Mouse (Mus musculus) kidney, embryonic 16.5 days (tissue): ENCODE data around the gene Sox5. TPM values are rescaled to one million over a fixed set of nuclear protein-coding genes. Genes with fewer than 3 reads are reported as not detected.

Experiments
- ATAC-seq: fragments of 200-750 bp; cut with Nextera tagmentation; 2 replicates; pipeline ENCODE4 v1.8.0; 2017; ENCODE audit warnings: moderate TSS enrichment; ENCODE audit not compliant: low FRiP score, low TSS enrichment
- H3K27ac ChIP-seq: fragments of 300-500 bp; sonication (generic); 2 replicates; pipeline ENCODE4 v1.5.1; 2014; ENCODE audit warnings: low read length
- H3K27me3 ChIP-seq: fragments of 300-500 bp; sonication (generic); 2 replicates; pipeline ENCODE4 v1.6.1; 2014; ENCODE audit warnings: low read length, control low read depth, mixed read lengths; ENCODE audit not compliant: insufficient read depth
- H3K36me3 ChIP-seq: fragments of 300-500 bp; sonication (generic); 2 replicates; pipeline ENCODE4 v1.6.1; 2014; ENCODE audit warnings: low read length, control low read depth, mixed read lengths; ENCODE audit not compliant: insufficient read depth
- H3K4me1 ChIP-seq: fragments of 300-500 bp; sonication (generic); 2 replicates; pipeline ENCODE4 v1.6.1; 2014; ENCODE audit warnings: low read length, control low read depth, mixed read lengths; ENCODE audit not compliant: insufficient read depth
- H3K4me2 ChIP-seq: fragments of 300-500 bp; sonication (generic); replicated peaks from 2 replicates; pipeline ENCODE4 v1.6.1; 2014; ENCODE audit warnings: low read depth, low read length
- H3K4me3 ChIP-seq: fragments of 300-500 bp; sonication (generic); 2 replicates; pipeline ENCODE4 v1.5.1; 2014; ENCODE audit warnings: mild to moderate bottlenecking, low read length
- H3K9ac ChIP-seq: fragments of 300-500 bp; sonication (generic); replicated peaks from 2 replicates; pipeline ENCODE4 v1.6.1; 2014; ENCODE audit warnings: low read length
- H3K9me3 ChIP-seq: fragments of 300-500 bp; sonication (generic); 2 replicates; pipeline ENCODE4 v1.6.1; 2016; ENCODE audit warnings: low read length, control low read depth
- WGBS: fragments of 180-500 bp; shearing (Covaris S2); extraction: QIAGEN DNeasy Blood & Tissue Kit; methylation state at CpG from one replicate; pipeline ENCODE4 v1.1.7; 2014; 5-methylcytosine and 5-hydroxymethylcytosine counted together
- polyA plus RNA-seq: library from polyadenylated mRNA; unstranded; fragments of >200 nt; fragmentation: Nextera tagmentation; extraction: Ambion mirVana; gene quantifications from 2 replicates; pipeline ENCODE4 v1.2.1, GENCODE M21; 2015

Sox5 gene
- polyA plus RNA-seq, 1 experiment from 2014 or later: 14.8 TPM

DNA sequence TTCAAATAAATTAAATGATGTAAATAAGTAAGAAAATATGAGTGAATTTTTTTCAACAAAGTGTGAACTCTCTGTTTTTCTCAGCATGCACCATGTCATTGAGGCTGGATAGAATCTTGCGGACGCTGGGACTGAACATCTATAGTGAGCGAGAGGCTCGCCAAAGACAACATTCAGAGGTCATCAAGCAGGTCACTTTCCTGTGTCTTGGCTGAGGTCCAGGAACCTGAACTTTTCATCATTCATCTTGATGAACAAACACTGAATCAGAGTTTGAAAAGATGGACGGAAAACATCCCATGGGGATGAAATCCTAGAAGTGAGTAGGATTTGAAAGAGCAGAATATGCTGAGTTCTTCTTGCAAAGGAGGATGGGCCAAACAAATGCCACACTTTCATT, 729.3 kb downstream of the Sox5 start:
- Histone ChIP-seq H3K4me3 (no peak overlapping the region), H3K4me2 (no peak overlapping the region), H3K9me3 (no peaks in the 10 kb centered on the region), H3K9ac (no peak overlapping the region), H3K27ac (no peak overlapping the region), H3K36me3 (no peaks in the 10 kb centered on the region), H3K4me1 (no peaks in the 10 kb centered on the region), H3K27me3 (no peaks in the 10 kb centered on the region)
- no peak for ATAC-seq
- 44% methylated on average over 5 of the region's 5 CpGs for WGBS

DNA sequence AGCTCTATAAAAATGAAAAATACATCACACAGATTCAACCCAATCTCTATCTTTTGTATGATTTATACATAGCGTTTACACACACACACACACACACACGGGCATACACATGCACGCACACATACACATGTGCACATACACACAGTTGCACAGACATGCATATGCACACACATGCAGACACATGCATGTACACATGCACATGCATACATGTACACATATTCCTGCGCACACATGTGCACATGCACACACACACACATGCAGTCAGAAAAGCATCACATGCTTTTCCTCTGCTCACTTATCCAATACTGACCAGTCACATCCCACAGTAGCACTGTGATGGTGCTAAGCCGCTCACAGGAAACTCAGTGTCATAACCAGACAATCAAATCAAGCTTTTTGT, 730.5 kb downstream of the Sox5 start:
- WGBS: 90% methylated on average over 5 of the region's 5 CpGs
- Histone ChIP-seq H3K4me2 (no peak overlapping the region), H3K27me3 (no peaks in the 10 kb centered on the region), H3K9ac (no peak overlapping the region), H3K27ac (no peak overlapping the region), H3K36me3 (no peaks in the 10 kb centered on the region), H3K9me3 (no peaks in the 10 kb centered on the region), H3K4me1 (no peaks in the 10 kb centered on the region), H3K4me3 (no peak overlapping the region)
- no peak for ATAC-seq

DNA sequence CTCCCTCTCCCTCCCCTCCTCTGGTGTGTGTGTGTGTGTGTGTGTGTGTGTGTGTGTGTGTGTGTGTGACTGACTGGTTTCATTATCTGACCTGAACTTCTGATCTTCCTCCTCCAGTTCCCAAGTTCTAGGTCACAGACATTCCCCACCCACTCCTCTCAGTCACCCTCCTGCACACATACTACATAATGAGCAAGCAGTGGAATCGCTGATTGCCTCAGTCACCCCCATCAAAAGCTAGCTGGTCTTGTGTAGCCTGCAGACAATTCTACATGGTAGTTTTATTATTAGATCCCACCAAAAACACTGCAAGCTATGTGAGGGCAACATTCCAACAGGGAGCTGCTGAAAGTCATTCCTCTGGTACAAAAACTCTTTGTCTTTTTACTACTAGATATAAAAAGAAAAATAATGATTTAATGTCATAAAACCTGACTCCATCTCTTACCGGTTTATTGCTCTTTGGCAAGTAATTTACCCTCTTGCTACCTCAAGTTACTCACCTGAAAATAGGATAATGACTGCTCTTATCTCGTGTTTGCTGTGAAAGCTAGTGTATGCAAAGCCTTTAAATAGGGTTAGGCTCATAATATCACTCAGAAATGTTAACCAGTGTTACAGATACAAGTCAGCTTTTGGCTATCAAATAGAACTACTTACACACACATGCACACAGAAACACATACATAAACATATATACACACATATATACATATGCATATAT, 733.4 kb downstream of the Sox5 start:
- Histone ChIP-seq H3K36me3 (no peaks in the 10 kb centered on the region), H3K9ac (no peak overlapping the region), H3K27ac (no peak overlapping the region), H3K4me2 (no peak overlapping the region), H3K4me3 (no peak overlapping the region), H3K27me3 (no peaks in the 10 kb centered on the region), H3K9me3 (no peaks in the 10 kb centered on the region), H3K4me1 (no peaks in the 10 kb centered on the region)
- 53% methylated on average over 3 of the region's 3 CpGs for WGBS
- ATAC-seq: no peak

DNA sequence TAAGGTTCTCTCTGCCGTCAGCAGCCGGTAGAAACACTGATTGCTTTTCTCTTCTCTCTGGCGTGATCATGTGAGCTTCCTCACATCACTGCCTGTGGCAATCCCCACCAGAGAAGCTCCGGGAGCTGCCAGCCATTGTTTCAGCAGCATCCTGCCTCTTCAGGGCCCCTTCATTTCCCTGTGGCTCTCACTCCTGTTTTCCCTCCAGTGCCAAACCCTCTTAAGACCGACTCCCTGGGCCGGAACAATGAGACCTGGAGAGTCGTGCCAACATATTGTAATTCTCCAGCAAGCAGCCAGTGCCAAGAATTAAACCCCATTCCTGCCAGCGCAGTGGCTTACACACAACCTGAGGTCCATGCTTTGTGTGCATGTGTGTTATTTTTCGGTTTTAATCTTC, 736.3 kb downstream of the Sox5 start:
- Histone ChIP-seq H3K4me3 (no peak overlapping the region), H3K4me2 (no peak overlapping the region), H3K27me3 (no peaks in the 10 kb centered on the region), H3K36me3 (no peaks in the 10 kb centered on the region), H3K9me3 (no peaks in the 10 kb centered on the region), H3K4me1 (no peaks in the 10 kb centered on the region), H3K9ac (no peak overlapping the region), H3K27ac (no peak overlapping the region)
- WGBS: 59% methylated on average over 9 of the region's 9 CpGs
- ATAC-seq: no peak

DNA sequence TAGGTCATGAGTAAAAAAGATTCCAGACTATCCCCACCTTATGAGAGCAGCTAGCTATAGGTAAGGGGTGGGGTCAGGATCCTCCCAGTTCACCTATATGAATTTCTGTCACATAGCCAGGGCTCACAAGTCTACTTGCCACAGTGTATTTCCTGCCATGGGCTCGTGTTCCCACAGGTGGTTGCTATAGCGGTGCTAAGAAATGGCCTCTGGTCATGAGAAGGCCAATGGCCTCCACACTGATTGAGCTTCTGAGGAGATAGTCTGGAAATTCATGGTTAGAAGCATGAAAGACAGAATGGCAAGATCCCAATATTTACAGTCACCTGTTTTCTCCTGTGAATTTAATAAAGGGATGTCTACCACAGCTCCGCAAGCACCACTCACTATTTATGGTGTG, 737.4 kb downstream of the Sox5 start:
- Histone ChIP-seq H3K36me3 (no peaks in the 10 kb centered on the region), H3K4me3 (no peak overlapping the region), H3K9ac (no peak overlapping the region), H3K4me2 (no peak overlapping the region), H3K9me3 (no peaks in the 10 kb centered on the region), H3K27ac (no peak overlapping the region), H3K4me1 (no peaks in the 10 kb centered on the region), H3K27me3 (no peaks in the 10 kb centered on the region)
- 88% methylated on average over 3 of the region's 3 CpGs for WGBS
- no peak for ATAC-seq

DNA sequence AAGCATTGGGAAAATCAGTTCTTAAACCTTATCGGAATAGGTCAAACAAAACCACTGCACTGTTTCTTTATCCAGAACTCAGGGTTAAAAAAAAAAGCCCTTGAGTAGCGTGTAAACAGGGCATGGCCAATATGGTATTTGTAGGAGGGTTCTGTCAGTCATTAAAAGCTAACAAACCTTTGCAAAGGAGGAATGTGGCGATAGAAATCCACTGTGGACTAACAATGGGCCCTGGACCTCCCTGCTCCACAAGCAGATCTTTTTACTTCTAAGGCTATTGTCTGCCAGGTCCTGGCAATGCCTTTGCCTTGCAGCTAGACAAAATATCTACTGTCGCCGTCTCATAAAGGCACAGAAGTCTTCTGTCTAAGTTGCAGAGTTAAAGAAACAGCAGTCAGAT, 738.8 kb downstream of the Sox5 start:
- H3K27ac ChIP-seq: no peak overlapping the region
- H3K4me3 ChIP-seq: no peak overlapping the region
- no peak for ATAC-seq
- H3K4me1 ChIP-seq: no peaks in the 10 kb centered on the region
- H3K27me3 ChIP-seq: no peaks in the 10 kb centered on the region
- H3K9me3 ChIP-seq: no peaks in the 10 kb centered on the region
- 63% methylated on average over 5 of the region's 5 CpGs for WGBS
- no peaks in the 10 kb centered on the region for H3K36me3 ChIP-seq
- no peak overlapping the region for H3K9ac ChIP-seq
- no peak overlapping the region for H3K4me2 ChIP-seq

DNA sequence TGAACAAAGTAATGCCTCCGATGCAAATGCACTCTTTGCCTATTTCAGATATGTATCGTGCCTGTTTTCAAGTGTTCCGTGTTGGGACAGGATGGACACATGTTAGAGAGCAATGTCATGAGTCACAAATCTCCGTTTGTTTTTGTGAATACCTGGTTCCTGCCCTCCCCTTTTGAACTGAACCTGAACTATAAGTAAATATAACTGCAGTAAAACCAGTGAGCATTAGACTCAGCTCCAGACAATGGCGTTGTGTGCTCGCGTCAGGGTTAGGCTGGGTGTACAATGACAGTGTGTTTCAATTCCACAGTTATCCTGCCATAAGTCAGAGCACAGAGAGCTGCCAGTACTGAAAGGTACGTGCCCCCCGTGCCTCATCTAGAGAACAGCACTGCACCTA, 739.8 kb downstream of the Sox5 start:
- WGBS: 70% methylated on average over 9 of the region's 9 CpGs
- Histone ChIP-seq H3K36me3 (no peaks in the 10 kb centered on the region), H3K4me3 (no peak overlapping the region), H3K4me1 (no peaks in the 10 kb centered on the region), H3K9ac (no peak overlapping the region), H3K9me3 (no peaks in the 10 kb centered on the region), H3K27me3 (no peaks in the 10 kb centered on the region), H3K4me2 (no peak overlapping the region), H3K27ac (no peak overlapping the region)
- no peak for ATAC-seq

DNA sequence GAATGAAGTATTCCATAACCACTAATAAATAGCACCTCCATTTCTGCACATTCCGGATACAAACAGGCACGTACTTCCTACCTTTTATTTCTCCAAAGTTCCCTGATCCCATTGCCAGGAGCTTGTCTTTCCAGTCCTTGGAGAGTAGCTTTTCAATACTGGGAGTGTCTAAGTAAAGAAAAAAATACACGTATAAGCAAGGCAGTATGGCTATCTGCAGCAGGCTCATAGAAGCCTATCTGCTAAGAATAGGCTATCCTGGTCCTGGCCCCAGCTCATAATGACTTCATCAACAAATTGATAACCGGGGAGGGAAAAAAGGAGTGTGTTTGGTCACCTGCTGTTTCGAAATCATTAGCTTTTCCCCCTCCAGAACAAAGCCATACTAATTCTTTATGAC, 740.6 kb downstream of the Sox5 start:
- no peak for ATAC-seq
- no peaks in the 10 kb centered on the region for H3K27me3 ChIP-seq
- no peaks in the 10 kb centered on the region for H3K36me3 ChIP-seq
- no peak overlapping the region for H3K9ac ChIP-seq
- WGBS: 76% methylated on average over 5 of the region's 5 CpGs
- H3K4me1 ChIP-seq: no peaks in the 10 kb centered on the region
- no peaks in the 10 kb centered on the region for H3K9me3 ChIP-seq
- no peak overlapping the region for H3K4me2 ChIP-seq
- no peak overlapping the region for H3K27ac ChIP-seq
- no peak overlapping the region for H3K4me3 ChIP-seq

DNA sequence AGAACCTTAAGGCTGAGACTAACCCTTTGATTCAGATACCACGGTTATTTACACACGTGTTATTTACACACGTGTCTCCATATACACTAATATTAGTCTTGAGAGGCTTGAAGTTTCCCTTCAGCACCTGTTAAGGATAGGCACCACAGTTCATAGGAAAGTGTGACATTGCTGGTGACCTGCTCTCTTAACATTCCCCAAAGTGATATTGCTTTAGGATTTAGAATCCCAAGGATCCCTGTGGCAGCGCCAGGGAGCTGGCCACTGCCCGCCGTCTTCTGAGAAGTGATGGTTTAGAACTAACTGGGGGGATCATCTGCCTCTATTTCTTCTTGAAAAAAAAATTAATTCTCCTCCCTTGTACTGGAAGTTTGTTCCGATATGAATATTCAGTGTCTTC, 741.4 kb downstream of the Sox5 start:
- no peak overlapping the region for H3K27ac ChIP-seq
- H3K9me3 ChIP-seq: no peaks in the 10 kb centered on the region
- no peak for ATAC-seq
- H3K4me2 ChIP-seq: no peak overlapping the region
- H3K36me3 ChIP-seq: no peaks in the 10 kb centered on the region
- H3K4me1 ChIP-seq: no peaks in the 10 kb centered on the region
- H3K4me3 ChIP-seq: no peak overlapping the region
- WGBS: 95% methylated on average over 7 of the region's 7 CpGs
- no peaks in the 10 kb centered on the region for H3K27me3 ChIP-seq
- no peak overlapping the region for H3K9ac ChIP-seq

DNA sequence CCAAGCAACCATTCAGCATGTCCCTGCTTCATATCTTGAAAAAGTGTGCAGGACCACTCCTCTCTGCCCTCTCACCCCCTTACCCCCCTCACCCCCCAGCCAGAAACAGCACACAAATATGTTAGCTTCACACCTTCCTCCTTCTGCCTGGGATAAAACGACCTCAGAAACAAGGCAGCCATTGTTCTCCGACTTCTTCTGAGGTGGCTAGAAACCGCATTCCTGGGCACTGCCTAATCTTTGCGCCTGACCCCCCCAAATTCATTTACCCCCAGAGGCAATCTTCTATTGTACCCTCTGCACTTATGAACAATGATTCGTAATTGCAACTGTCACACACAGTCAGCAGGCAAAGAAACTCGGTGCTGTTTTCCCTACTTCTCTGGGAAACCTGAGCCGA, 742.6 kb downstream of the Sox5 start:
- 40% methylated on average over 7 of the region's 7 CpGs for WGBS
- no peak for ATAC-seq

More for the DNA sequence above, 742.6 kb downstream of the Sox5 start:
- Histone ChIP-seq H3K27ac (no peak overlapping the region), H3K4me1 (no peaks in the 10 kb centered on the region), H3K27me3 (no peaks in the 10 kb centered on the region), H3K4me2 (0 out of 2 replicates have a peak overlapping the region, but pooled peaks have one; percentile 3), H3K4me3 (no peak overlapping the region), H3K36me3 (no peaks in the 10 kb centered on the region), H3K9ac (no peak overlapping the region), H3K9me3 (no peaks in the 10 kb centered on the region)
